Mouse (Mus musculus): ENCODE data around the gene Casc3. TPM values are rescaled to one million over a fixed set of nuclear protein-coding genes. Genes with fewer than 3 reads are reported as not detected.

Gene Casc3
- polyA plus RNA-seq, 1 experiment: 22.1 TPM

- TF ChIP-seq REST (IDR thresholded peaks at IDR 0.05; ENCODE audit: insufficient read depth, insufficient read length) (no peak), MYOG (IDR thresholded peaks at IDR 0.05; ENCODE audit: control insufficient read depth in 1 of 3, insufficient read depth in 1 of 3, insufficient read length in 2 of 3, low read depth in 2 of 3) (no peak)
- Histone ChIP-seq H3K4me3 (no peak overlapping the region), H3K4me2 (ENCODE audit: low read depth) (no peak overlapping the region), H3K36me3 (ENCODE audit: control insufficient read depth, insufficient read depth) (peaks cover 4% of the 10 kb centered on the region), H3ac (ENCODE audit: control insufficient read depth, insufficient read length) (no peak overlapping the region), H3K27me3 (ENCODE audit: control insufficient read depth, insufficient read depth, insufficient read length) (no peaks in the 10 kb centered on the region), H3K79me2 (ENCODE audit: control insufficient read depth, insufficient read depth) (no peaks in the 10 kb centered on the region)
Observed at GRCm38 (mm10) chr11:98762756-98763501, 41.8 kb upstream of the Casc3 start.

DNA sequence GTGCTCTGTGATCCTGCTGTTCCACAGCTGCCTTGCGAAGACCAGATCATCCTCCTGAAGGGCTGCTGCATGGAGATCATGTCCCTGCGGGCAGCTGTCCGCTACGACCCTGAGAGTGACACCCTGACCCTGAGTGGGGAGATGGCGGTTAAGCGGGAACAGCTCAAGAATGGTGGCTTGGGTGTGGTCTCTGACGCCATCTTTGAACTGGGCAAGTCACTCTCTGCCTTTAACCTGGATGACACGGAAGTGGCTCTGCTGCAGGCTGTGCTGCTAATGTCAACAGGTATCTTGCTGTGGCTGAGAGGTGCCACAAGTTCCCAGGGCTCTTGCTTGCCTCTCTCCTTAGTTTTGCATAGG is 41.2 kb upstream of the Casc3 start:
- H3K36me3 ChIP-seq (ENCODE audit: control insufficient read depth, insufficient read depth): peaks cover 5% of the 10 kb centered on the region
- no peak overlapping the region for H3ac ChIP-seq (ENCODE audit: control insufficient read depth, insufficient read length)
- H3K4me3 ChIP-seq: no peak overlapping the region
- H3K4me2 ChIP-seq (ENCODE audit: low read depth): no peak overlapping the region
- no peaks in the 10 kb centered on the region for H3K27me3 ChIP-seq (ENCODE audit: control insufficient read depth, insufficient read depth, insufficient read length)
- H3K79me2 ChIP-seq (ENCODE audit: control insufficient read depth, insufficient read depth): no peaks in the 10 kb centered on the region
- no peak for TF ChIP-seq TCF3 (IDR thresholded peaks at IDR 0.05; ENCODE audit: insufficient read length, low read depth)
- TF ChIP-seq E2F4 (IDR thresholded peaks at IDR 0.05; ENCODE audit: insufficient read depth): no peak
- no peak for TF ChIP-seq POLR2A (IDR thresholded peaks at IDR 0.05; ENCODE audit: insufficient read length, low read depth)
- no peak for TF ChIP-seq MYOG (IDR thresholded peaks at IDR 0.05; ENCODE audit: control insufficient read depth in 1 of 3, insufficient read depth in 1 of 3, insufficient read length in 2 of 3, low read depth in 2 of 3)
- no peak for TF ChIP-seq CEBPB (IDR thresholded peaks at IDR 0.05; ENCODE audit: insufficient read depth, poor library complexity, severe bottlenecking)
- no peak for TF ChIP-seq USF1 (IDR thresholded peaks at IDR 0.05; ENCODE audit: low read depth)
- TF ChIP-seq TCF12 (IDR thresholded peaks at IDR 0.05; ENCODE audit: insufficient read depth, poor library complexity, severe bottlenecking): no peak
- no peak for TF ChIP-seq POLR2AphosphoS2 (IDR thresholded peaks at IDR 0.05; ENCODE audit: insufficient read length, low read depth)
- no peak for TF ChIP-seq MYOD1 (IDR thresholded peaks at IDR 0.05; ENCODE audit: control insufficient read depth in 1 of 3, insufficient read length in 2 of 3, low read depth in 2 of 3)
- TF ChIP-seq SRF (IDR thresholded peaks at IDR 0.05; ENCODE audit: control insufficient read depth, insufficient read length, low read depth): no peak
- no peak for TF ChIP-seq MAX (IDR thresholded peaks at IDR 0.05; ENCODE audit: low read depth)
- no peak for TF ChIP-seq REST (IDR thresholded peaks at IDR 0.05; ENCODE audit: insufficient read depth, insufficient read length)

GRCm38 (mm10) chr11:98764091-98764490 is 40.6 kb upstream of the Casc3 start:
- peaks cover 11% of the 10 kb centered on the region for H3K36me3 ChIP-seq (ENCODE audit: control insufficient read depth, insufficient read depth)
- no peak overlapping the region for H3K4me2 ChIP-seq (ENCODE audit: low read depth)
- TF ChIP-seq REST (IDR thresholded peaks at IDR 0.05; ENCODE audit: insufficient read depth, insufficient read length) (no peak), TCF12 (IDR thresholded peaks at IDR 0.05; ENCODE audit: insufficient read depth, poor library complexity, severe bottlenecking) (no peak), POLR2AphosphoS2 (IDR thresholded peaks at IDR 0.05; ENCODE audit: insufficient read length, low read depth) (no peak), E2F4 (IDR thresholded peaks at IDR 0.05; ENCODE audit: insufficient read depth) (no peak), MYOD1 (IDR thresholded peaks at IDR 0.05; ENCODE audit: control insufficient read depth in 1 of 3, insufficient read length in 2 of 3, low read depth in 2 of 3) (no peak), TCF3 (IDR thresholded peaks at IDR 0.05; ENCODE audit: insufficient read length, low read depth) (no peak), MYOG (IDR thresholded peaks at IDR 0.05; ENCODE audit: control insufficient read depth in 1 of 3, insufficient read depth in 1 of 3, insufficient read length in 2 of 3, low read depth in 2 of 3) (no peak), MAX (IDR thresholded peaks at IDR 0.05; ENCODE audit: low read depth) (no peak)
- no peaks in the 10 kb centered on the region for H3K79me2 ChIP-seq (ENCODE audit: control insufficient read depth, insufficient read depth)
- H3K27me3 ChIP-seq (ENCODE audit: control insufficient read depth, insufficient read depth, insufficient read length): no peaks in the 10 kb centered on the region
- H3ac ChIP-seq (ENCODE audit: control insufficient read depth, insufficient read length): no peak overlapping the region
- H3K4me3 ChIP-seq: no peak overlapping the region

GRCm38 (mm10) chr11:98764746-98765145 is 40.0 kb upstream of the Casc3 start:
- Histone ChIP-seq H3ac (ENCODE audit: control insufficient read depth, insufficient read length) (no peak overlapping the region), H3K79me2 (ENCODE audit: control insufficient read depth, insufficient read depth) (no peaks in the 10 kb centered on the region), H3K4me3 (no peak overlapping the region), H3K36me3 (ENCODE audit: control insufficient read depth, insufficient read depth) (peaks cover 15% of the 10 kb centered on the region), H3K27me3 (ENCODE audit: control insufficient read depth, insufficient read depth, insufficient read length) (no peaks in the 10 kb centered on the region), H3K4me2 (ENCODE audit: low read depth) (no peak overlapping the region)
- TF ChIP-seq REST (IDR thresholded peaks at IDR 0.05; ENCODE audit: insufficient read depth, insufficient read length): no peak
- no peak for TF ChIP-seq USF1 (IDR thresholded peaks at IDR 0.05; ENCODE audit: low read depth)
- no peak for TF ChIP-seq E2F4 (IDR thresholded peaks at IDR 0.05; ENCODE audit: insufficient read depth)
- no peak for TF ChIP-seq TCF3 (IDR thresholded peaks at IDR 0.05; ENCODE audit: insufficient read length, low read depth)
- no peak for TF ChIP-seq POLR2AphosphoS2 (IDR thresholded peaks at IDR 0.05; ENCODE audit: insufficient read length, low read depth)
- no peak for TF ChIP-seq MAX (IDR thresholded peaks at IDR 0.05; ENCODE audit: low read depth)
- no peak for TF ChIP-seq TCF12 (IDR thresholded peaks at IDR 0.05; ENCODE audit: insufficient read depth, poor library complexity, severe bottlenecking)
- TF ChIP-seq MYOD1 (IDR thresholded peaks at IDR 0.05; ENCODE audit: control insufficient read depth in 1 of 3, insufficient read length in 2 of 3, low read depth in 2 of 3): no peak
- no peak for TF ChIP-seq SRF (IDR thresholded peaks at IDR 0.05; ENCODE audit: control insufficient read depth, insufficient read length, low read depth)
- TF ChIP-seq POLR2A (IDR thresholded peaks at IDR 0.05; ENCODE audit: insufficient read length, low read depth): no peak
- TF ChIP-seq CEBPB (IDR thresholded peaks at IDR 0.05; ENCODE audit: insufficient read depth, poor library complexity, severe bottlenecking): no peak
- no peak for TF ChIP-seq MYOG (IDR thresholded peaks at IDR 0.05; ENCODE audit: control insufficient read depth in 1 of 3, insufficient read depth in 1 of 3, insufficient read length in 2 of 3, low read depth in 2 of 3)
